Mouse (Mus musculus): Measurements from ENCODE around the gene Dennd5a.

DNA sequence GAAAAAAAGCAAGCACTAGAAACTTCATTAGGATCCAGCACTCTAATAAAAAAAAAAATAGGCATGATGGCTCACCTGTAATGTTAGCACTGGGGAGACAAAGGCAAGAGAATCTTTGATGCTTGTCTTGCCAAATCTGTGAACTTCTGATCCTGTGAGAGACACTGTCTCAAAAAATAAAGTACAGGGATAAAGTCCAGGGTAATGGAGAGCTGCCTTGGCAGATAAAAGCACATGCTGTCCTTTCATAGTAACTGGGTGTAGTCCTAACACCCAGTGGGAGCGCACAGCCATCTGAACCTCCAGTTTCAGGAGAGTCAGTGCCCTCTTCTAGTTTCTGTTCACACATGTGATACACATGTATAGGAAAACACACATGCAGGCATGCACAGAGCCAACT lies 31.0 kb upstream of the Dennd5a start:
- TF ChIP-seq CTCF (IDR thresholded peaks at IDR 0.05; ENCODE audit: low read depth, low read length) (no peak), GATA1 (IDR thresholded peaks at IDR 0.05; ENCODE audit: borderline replicate concordance, low read length) (no peak), TAL1 (conservative IDR thresholded peaks at IDR 0.05; ENCODE audit: low read depth, low read length) (no peak), POLR2AphosphoS5 (IDR thresholded peaks at IDR 0.05; ENCODE audit: insufficient replicate concordance, low read depth, low read length) (no peak), GATA2 (IDR thresholded peaks at IDR 0.05; ENCODE audit: borderline replicate concordance, low read depth, low read length) (no peak)
